Mouse (Mus musculus) right cerebral cortex, postnatal 10 days (tissue): ENCODE measurements around the gene Slc6a20b.
"Not testable (repeated sequence)": the region's sequence is repeated elsewhere in the genome, so short reads cannot be mapped to it uniquely, and the experiment has no call there.

Experiments
- DNase-seq, 2 experiments: peaks; one replicate each; pipeline ENCODE4 v3.0.0; 2021; ENCODE audit warnings: low spot score in 2 of 2

Gene Slc6a20b

GRCm38 (mm10) chr9:123632281-123632680 lies at the start of gene Slc6a20b:
Gene Slc6a20b (minus strand): TSS chr9:123632565.
- DNase-seq, result no peak

- DNase-seq, result no peak
Measured at GRCm38 (mm10) chr9:123679198-123679597, 46.8 kb upstream of the Slc6a20b start.

GRCm38 (mm10) chr9:123678327-123679105 lies 46.2 kb upstream of the Slc6a20b start, which contains the start of the genes Ccr9 and Slc6a20a:
Gene Ccr9 (plus strand): TSS chr9:123678439.
Gene Slc6a20a (minus strand): TSS chr9:123678885.
- no peak for DNase-seq

- peak in 1 of 2 experiments; percentile 35 for DNase-seq
Measured at GRCm38 (mm10) chr9:123665645-123666044, 33.3 kb upstream of the Slc6a20b start.

- DNase-seq, result not testable (repeated sequence)
Measured at GRCm38 (mm10) chr9:123659986-123660676, 27.8 kb upstream of the Slc6a20b start.

GRCm38 (mm10) chr9:123658981-123659380 lies 26.6 kb upstream of the Slc6a20b start:
- no peak for DNase-seq

- no peak for DNase-seq
Measured at GRCm38 (mm10) chr9:123657457-123657856, 25.1 kb upstream of the Slc6a20b start.

- no peak for DNase-seq
Measured at GRCm38 (mm10) chr9:123651369-123651768, 19.0 kb upstream of the Slc6a20b start.

- no peak for DNase-seq
Measured at GRCm38 (mm10) chr9:123649785-123650511, 17.6 kb upstream of the Slc6a20b start.

GRCm38 (mm10) chr9:123640106-123640505 lies 7.7 kb upstream of the Slc6a20b start:
- no peak for DNase-seq

GRCm38 (mm10) chr9:123638668-123639089 lies 6.3 kb upstream of the Slc6a20b start:
- peak; percentile 40 to 48 for DNase-seq

GRCm38 (mm10) chr9:123638231-123638630 lies 5.9 kb upstream of the Slc6a20b start:
- no peak for DNase-seq

GRCm38 (mm10) chr9:123636771-123637170 lies 4.4 kb upstream of the Slc6a20b start:
- DNase-seq, result no peak

- no peak for DNase-seq
Measured at GRCm38 (mm10) chr9:123632993-123633392, 628 bp upstream of the Slc6a20b start.

GRCm38 (mm10) chr9:123631666-123632065 lies 699 bp downstream of the Slc6a20b start:
- no peak for DNase-seq

GRCm38 (mm10) chr9:123625821-123626220 lies 6.5 kb downstream of the Slc6a20b start:
- no peak for DNase-seq

- DNase-seq, result no peak
Measured at GRCm38 (mm10) chr9:123624741-123625140, 7.6 kb downstream of the Slc6a20b start.

GRCm38 (mm10) chr9:123620311-123621098 lies 11.9 kb downstream of the Slc6a20b start:
- no peak for DNase-seq

GRCm38 (mm10) chr9:123601529-123601928 lies 30.8 kb downstream of the Slc6a20b start:
- no peak for DNase-seq

- DNase-seq, result no peak
Measured at GRCm38 (mm10) chr9:123597376-123597775, 35.0 kb downstream of the Slc6a20b start.

- DNase-seq, result no peak
Measured at GRCm38 (mm10) chr9:123596910-123597309, 35.5 kb downstream of the Slc6a20b start.
